Mouse (Mus musculus) adrenal gland, adult 18-20 months (tissue): ENCODE data around the gene Ggt5. TPM values are rescaled to one million over a fixed set of nuclear protein-coding genes. Genes with fewer than 3 reads are reported as not detected.

ENCODE experiments used
- DNase-seq, 2 experiments: peaks; one replicate each; pipeline ENCODE4 v3.0.0; 2021 to 2022; ENCODE audit warnings: low spot score in 2 of 2
- long read RNA-seq, 2 experiments: library from polyadenylated mRNA; stranded (forward); transcript quantifications; one replicate each; pipeline ENCODE4 v2.0.0; 2021
- total RNA-seq, 2 experiments: library from RNA; stranded (reverse); gene quantifications; 1 replicate in 1 of 2; 2 replicates in 1 of 2; pipeline ENCODE4 v1.2.3; 2021

Ggt5 gene
- 1 to 10 TPM; 3.7 to 5.2 TPM for total RNA-seq
- long read RNA-seq, experiment 1, full-length matches to known transcripts = 6 of 7 reads
- long read RNA-seq, experiment 1, partial matches to known transcripts = 0 of 7 reads
- long read RNA-seq, experiment 1, other reads (novel, unspliced or antisense) = 1 of 7 reads
- long read RNA-seq, experiment 2, full-length matches to known transcripts = 3 of 3 reads
- long read RNA-seq, experiment 2, partial matches to known transcripts = 0 of 3 reads
- long read RNA-seq, experiment 2, other reads (novel, unspliced or antisense) = 0 of 3 reads

DNA sequence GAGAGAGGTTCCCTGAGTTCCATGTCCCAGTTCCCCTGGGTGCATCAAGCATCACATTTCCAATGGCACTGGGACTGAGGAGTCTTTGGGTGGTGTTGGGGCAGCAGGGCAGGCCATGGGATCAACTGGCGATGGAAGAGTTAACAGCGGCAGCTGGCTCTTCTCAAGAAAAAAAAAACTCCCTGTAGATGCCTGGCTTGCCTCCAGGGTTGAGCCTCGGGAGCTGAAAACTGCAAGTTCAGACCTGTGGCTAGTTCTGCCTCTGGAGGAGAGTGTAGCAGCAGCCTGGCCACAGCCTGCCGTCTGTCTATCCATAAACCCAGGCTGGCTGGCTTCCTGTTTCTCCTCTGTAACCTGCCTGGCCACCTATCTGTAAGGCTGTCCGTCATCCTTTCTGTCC lies at the start of gene Ggt5:
Gene Ggt5, plus strand, starts transcription at position 212 of the 400 bp plus-strand sequence.
- no peak for DNase-seq

DNA sequence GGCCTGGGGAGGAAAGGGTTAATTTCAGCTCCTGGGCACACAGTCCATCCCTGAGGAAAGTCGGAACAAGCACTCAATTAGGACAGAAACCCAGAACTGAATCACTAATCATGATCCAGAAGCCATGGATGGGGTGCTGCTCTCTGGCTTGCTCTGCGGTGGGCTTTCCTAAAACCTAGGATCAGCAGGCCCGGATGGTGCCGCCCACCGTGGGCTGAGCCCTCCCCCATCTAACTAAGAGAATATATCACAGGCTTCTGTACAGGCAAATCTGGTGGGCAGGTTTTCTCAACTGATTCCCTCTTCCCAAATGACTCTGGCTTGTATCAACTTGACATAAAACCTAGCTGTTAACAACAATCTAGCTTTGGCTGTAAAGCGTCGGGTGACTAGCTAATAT lies 41.2 kb upstream of the Ggt5 start:
- DNase-seq = no peak

GRCm38 (mm10) chr10:75548486-75548885 lies 40.7 kb upstream of the Ggt5 start:
- DNase-seq = no peak

DNA sequence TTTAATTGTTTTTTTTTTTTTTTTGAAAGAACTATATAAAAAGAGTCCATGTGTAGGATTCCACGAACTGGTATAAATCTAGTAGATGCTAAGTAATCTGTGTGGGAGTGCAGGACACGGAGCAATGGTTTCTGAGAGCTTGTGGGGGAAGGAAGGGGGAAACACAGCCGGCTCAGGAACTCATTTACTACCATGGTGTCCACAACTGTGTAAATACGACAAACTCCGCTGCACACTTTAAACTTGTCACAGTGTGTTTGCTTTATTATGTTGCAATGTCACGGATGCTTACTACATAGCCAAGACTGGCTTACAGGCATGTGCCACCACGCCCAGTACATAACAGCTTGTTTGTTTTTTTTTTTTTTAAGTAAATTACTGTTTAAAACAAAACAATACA lies 39.3 kb upstream of the Ggt5 start:
- DNase-seq = no peak

GRCm38 (mm10) chr10:75551175-75551574 lies 38.0 kb upstream of the Ggt5 start:
- DNase-seq = no peak

- DNase-seq = no peak
Observed at GRCm38 (mm10) chr10:75552106-75552505, 37.0 kb upstream of the Ggt5 start.

DNA sequence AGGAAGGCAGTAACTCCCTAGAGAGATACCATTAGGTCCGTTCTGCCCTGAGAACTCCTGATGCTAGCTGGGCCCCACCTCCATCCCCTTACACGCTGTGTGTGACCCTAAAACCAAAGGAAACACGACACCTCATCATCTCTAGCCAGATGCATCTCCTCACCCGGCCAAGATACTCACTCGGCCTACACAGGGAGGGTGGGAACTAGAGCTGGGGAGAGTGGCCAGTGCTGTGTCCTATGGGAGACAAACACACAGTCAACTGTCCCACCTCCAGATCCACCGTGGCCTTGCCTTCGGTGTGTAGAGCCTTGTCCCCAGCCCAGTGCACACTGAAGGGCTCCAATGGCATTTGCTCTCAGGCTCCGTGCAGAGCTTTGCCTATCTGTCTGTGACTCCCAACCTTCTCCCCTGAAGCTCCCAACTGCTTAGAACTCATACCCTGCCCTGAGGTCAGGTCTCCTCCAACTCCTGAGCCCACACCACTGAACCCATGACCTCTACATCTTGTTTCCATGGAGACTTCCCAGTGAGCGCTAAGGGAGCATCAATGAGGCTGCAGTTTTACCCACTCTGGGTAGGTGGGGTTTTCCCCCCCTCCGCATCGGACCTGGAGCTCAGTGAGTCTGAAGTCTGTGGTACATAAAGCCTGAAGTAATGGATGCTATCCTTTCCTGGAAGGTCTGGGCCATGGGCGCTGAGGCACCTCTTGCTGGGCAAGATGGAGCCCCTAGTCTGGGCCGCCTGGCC lies 36.3 kb upstream of the Ggt5 start:
- no peak for DNase-seq

DNA sequence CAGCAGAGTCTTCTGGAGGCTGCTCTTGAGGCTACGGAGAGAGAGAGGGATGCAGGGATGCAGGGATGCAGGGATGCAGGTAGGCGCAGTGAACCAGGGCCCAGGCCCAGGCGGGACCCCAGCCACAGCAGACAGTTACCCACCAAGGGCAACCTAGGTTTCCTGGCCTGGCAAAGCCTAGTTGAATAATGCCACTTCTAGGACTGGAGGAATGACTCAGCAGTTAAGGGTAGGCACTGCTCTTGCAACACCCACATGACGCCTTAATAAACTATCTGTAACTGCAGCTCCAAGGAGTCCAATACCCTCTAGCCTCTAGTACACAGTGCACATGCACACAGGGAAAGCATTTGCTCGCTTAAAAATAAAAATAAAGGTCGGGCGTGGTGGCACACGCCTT lies 35.0 kb upstream of the Ggt5 start:
- DNase-seq = no peak

GRCm38 (mm10) chr10:75555557-75555956 lies 33.6 kb upstream of the Ggt5 start:
- no peak for DNase-seq

GRCm38 (mm10) chr10:75556026-75556425 lies 33.1 kb upstream of the Ggt5 start:
- DNase-seq = no peak

DNA sequence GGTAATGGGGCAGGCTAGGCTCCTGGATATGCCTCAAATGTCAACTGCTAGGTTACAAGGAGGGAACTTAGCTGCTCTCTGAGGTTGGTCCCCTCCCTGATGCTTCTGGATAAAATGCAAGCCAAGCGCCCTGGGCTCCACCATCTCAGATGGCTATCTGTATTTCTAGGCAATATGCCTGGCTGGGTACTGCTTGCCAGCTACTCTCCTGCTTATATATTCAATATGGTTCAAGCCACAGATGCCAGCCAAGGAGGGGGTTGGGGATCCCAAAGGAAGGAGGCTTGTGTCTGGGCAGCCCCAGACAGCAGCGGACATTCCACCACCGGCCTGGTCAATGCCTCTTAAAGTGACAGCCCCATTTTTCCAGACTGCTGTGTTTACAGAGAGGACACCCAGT lies 30.6 kb upstream of the Ggt5 start:
- no peak for DNase-seq

- DNase-seq = no peak
Observed at GRCm38 (mm10) chr10:75559041-75559675, 30.0 kb upstream of the Ggt5 start.

- peak; percentile 35 to 41 for DNase-seq
Observed at GRCm38 (mm10) chr10:75559676-75560548, 29.2 kb upstream of the Ggt5 start, which contains the start of gene Lrrc75b. Gene Lrrc75b (minus strand): TSS chr10:75560330.

DNA sequence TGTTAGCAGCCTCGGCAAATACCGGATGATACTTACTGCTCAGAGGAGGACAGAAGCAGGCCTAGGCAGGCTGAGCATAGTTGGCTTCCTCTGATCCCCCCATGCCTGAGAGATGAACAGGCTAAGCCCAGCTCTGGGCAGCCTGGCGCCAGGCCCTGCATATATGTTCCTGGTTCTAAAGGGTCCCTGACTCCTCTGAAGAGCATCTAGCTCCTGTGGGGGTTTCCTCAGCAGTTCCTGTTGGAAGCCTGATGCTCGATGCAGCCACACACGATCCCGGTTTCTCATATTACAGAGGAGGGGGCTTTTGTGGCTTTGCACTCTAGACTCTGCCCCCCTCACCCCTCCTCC lies 28.6 kb upstream of the Ggt5 start:
- no peak for DNase-seq

- DNase-seq = no peak
Observed at GRCm38 (mm10) chr10:75561071-75561654, 28.0 kb upstream of the Ggt5 start, which contains the start of gene Ggt1. Gene Ggt1 (plus strand): TSS chr10:75561604.

- DNase-seq = no peak
Observed at GRCm38 (mm10) chr10:75562596-75562995, 26.5 kb upstream of the Ggt5 start.

DNA sequence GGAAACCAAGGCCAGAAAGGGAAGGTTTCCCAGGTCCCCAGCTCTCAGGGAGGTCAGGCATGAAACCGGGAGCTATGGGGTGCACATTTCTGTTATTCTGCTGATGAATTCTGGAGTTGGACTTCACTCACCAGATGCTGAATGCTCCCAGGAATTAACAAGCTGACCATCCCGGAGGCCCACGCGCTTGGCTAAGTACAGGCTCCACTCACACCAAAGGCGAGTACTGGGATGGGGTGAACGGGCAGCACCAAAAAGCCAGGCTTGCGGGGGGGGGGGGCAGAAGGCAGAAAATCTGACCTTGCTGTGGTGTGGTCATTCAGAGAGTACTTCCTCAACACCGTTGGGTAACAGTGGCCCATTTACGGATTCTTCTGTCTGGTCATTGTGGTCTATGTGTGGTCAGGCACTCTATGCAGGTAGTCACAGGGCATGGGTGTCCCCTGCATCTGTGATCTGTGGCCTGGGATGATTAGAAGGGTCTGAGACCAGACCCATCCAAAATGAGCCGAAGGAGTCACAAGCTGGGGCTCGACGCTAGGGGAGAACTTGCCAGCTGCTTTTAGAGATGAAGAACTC lies 24.4 kb upstream of the Ggt5 start:
- no peak for DNase-seq

DNA sequence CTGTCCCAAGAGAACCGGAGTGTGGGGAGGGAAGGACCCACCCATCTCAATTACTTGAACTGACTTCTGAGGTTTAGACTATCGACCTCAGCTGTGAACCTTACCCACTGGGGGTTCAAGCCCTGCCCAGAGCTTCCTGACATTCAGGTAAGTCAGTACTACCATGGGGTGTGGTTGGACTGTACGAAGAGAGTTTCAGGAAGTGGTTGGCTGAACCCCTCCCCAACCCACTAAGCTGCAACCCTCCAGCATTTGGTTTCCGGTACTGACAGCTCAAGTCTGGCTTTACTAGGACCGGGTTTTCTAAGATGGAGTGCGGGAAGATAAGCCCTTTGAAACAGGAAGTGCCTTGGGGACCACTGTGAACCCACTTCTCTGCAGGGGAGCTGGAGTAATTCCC lies 23.7 kb upstream of the Ggt5 start:
- DNase-seq = no peak

DNA sequence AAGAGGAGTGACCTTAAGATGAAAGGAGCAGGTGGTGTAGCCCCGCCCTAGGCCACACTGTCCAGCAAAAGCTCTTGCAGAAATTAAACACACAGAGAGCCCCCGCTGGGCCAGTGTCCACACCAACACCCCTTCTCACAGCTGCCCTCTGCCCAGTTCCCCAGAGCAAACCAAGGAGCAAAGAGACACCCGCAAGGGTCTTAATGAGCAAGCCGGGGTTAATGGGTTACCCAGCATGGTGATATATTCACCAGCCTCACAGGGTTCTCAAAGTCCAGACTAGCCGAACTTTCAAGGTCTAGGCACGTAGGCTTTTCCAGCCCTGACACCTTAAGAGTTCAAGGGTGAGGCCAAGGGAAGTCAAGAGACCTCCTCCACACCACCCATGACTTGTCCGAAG lies 23.2 kb upstream of the Ggt5 start:
- no peak for DNase-seq

DNA sequence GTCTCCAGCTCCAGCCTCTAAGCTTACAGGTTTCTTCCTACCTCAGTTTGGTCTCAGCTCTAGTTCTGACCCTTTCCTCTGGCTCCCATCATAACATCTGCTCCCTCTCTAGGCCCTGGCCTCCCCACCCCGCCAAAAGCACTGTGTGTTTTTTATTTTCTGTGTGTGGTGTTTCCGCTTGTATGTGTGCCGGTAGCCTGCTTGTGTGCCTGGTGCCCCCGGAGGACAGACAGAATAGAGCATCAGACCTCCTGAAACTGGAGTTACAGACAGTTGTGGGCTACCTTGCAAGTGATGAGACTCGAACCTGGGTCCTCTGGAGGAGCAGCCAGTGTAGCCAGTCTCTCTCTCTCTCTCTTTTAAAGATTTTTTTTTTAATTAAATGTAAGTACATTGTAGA lies 22.8 kb upstream of the Ggt5 start:
- no peak for DNase-seq
